Mouse (Mus musculus) heart, adult 8-10 months (tissue): ENCODE measurements around the gene Bag5. TPM values are rescaled to one million over a fixed set of nuclear protein-coding genes. Genes with fewer than 3 reads are reported as not detected.
"Not testable (repeated sequence)": the region's sequence is repeated elsewhere in the genome, so short reads cannot be mapped to it uniquely, and the experiment has no call there.

ENCODE experiments used
- DNase-seq: peaks from one replicate; pipeline ENCODE4 v3.0.0; 2022; ENCODE audit warnings: low spot score
- total RNA-seq, 4 experiments: library from RNA; stranded (reverse); gene quantifications; 2 replicates each; pipeline ENCODE4 v1.2.4; 2022

The Bag5 gene
- total RNA-seq, 4 experiments from 2014 or later: 18.9 to 20.1 (median 19.6) TPM

DNA sequence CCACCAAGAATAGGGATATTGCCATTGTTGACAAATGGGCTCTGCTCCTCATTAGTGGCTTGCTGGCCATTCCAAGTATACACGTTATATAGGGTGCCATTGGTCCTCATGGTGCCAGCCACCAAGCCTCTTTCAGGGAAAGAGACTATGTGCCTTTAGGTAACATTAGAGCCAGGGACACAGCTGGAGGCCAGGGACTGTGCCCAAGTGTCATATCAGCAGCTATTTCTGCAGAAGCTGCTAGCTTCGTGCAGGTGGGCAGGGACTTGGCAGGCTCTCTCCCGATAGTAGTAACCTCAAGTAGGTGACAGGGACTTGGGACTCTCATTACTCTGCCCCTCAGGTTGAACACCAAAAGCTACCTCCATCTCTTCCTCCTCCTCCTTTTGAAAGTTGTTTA lies 21.9 kb upstream of the Bag5 start:
- no peak for DNase-seq

GRCm38 (mm10) chr12:111732921-111733320 lies 19.9 kb upstream of the Bag5 start:
- DNase-seq: no peak

- peak; percentile 81 for DNase-seq
These were observed 19.1 kb upstream of the Bag5 start for GRCm38 (mm10) chr12:111731822-111732807.

DNA sequence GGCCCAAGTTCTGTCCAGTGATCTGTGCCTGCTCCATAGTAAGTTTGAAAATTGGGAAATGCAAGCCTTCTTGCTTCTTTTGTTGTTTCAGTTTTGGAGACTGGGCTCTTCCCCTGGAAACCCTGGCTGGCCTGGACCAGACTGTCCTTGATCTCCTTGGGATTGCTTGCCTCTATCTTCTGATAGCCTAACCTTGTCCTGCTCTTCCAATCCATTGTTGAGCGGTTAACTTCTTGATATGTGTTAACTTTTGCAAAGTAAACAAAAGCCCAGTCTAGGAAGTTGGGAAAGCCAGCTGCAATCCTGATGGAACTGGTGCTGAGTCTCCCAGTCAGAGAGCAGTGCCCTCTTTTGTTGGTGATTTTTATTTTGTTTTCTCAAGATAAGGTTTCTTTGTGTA lies 14.9 kb upstream of the Bag5 start:
- DNase-seq: no peak

DNA sequence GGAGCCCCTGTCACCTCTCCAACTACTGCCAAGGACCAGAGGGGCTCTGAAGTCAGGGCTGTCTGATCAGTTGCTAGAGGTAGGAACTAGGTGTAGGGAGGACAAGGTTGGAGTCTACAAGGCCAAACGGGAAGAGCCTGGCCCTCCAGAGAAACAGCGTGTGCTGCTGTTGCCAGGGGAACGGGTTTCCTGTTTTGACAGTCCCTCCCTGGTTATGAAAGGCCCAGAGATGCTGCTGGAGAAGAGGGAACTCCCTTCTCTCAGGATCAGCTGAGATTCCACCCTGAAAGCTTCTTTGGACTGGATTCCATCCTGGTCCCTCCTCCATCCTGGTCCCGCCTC lies 13.0 kb upstream of the Bag5 start:
- DNase-seq: peak; percentile 82

- no peak for DNase-seq
These were observed 12.5 kb upstream of the Bag5 start for GRCm38 (mm10) chr12:111725338-111726121.

DNA sequence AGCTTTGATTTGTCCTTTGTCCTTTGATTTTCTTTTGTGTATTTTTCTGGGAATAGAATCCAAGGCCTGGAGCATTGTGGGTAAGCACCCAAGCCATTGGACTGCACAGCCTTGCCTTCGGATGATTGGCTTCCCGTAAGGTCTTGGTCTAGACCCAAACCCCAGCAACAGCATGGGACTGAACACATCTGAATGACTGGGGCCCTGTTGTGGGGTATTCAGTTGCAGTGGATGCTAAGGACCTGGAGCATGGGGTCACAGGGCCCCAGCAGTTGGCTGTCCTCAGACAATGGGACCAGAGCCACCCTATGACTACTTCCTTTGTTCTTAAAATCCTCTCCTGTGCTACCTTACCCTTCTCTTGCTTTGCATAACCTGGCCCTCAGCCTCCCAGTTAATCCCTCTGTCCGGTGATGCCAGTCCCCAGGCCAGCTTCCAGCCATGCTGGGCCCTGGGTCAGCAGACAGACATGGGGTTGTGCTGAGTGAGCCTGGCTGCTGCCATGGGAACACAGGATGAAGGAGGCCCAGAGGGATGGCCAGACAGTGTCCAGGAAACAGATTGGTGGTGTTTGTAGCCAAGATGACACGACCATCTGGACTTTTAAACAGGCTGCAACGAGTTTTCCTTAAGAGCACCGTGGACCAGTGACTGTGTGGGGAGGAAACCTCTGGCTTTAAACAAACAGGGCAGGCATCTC lies 11.7 kb upstream of the Bag5 start:
- DNase-seq: peak; percentile 80

GRCm38 (mm10) chr12:111722654-111723053 lies 9.6 kb upstream of the Bag5 start:
- no peak for DNase-seq

DNA sequence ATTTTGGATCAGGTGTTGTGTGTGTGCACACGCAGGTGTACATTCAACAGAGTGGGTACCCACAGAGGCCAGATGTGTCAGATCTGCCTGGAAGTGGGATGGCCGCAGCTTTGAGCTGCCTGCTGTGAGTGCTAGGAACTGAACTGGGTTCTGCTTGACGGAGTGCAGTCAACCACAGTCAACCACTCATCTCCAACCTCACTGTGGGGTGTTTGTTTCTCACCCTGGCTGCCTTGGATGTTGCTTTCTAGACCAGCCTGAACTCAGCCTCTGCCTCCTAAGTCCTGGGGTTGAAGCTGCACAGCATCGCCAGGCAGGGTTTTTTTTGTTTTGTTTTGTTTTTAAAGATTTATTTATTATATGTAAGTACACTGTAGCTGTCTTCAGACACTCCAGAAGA lies 7.2 kb upstream of the Bag5 start:
- no peak for DNase-seq

DNA sequence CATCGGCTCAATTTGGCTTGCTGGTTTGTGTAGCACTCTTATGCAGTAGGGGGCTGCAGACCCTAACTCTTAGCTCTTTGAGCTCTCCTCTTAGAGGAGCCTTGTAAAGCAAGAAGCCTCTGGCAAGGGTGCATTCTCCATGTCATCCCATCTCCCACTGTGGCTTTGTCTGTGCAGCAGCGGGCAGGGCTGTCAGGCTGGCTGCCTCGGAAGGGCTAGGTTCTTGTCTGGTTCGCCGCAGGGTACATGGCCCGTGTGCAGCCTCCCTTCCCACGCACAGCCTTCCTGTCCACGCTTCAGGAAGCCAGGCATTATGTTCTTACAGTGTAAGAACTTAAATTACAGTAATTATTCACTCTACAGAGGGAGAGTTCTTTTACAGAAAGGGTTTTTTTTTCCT lies 5.6 kb upstream of the Bag5 start:
- no peak for DNase-seq

GRCm38 (mm10) chr12:111716505-111716904 lies 3.4 kb upstream of the Bag5 start:
- no peak for DNase-seq

DNA sequence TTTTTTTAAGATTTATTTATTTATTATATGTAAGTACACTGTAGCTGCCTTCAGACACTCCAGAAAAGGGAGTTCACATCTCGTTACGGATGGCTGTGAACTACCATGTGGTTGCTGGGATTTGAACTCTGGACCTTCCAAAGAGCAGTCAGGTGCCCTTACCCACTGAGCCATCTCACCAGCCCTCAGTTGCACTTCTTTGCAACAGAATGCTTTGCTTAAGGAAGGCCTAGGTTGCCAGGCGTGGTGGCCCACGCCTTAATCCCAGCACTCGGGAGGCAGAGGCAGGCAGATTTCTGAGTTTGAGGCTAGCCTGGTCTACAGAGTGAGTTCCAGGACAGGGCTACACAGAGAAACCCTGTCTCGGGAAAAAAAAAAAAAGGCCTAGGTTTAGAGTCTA lies 823 bp upstream of the Bag5 start:
- DNase-seq: not testable (repeated sequence)

DNA sequence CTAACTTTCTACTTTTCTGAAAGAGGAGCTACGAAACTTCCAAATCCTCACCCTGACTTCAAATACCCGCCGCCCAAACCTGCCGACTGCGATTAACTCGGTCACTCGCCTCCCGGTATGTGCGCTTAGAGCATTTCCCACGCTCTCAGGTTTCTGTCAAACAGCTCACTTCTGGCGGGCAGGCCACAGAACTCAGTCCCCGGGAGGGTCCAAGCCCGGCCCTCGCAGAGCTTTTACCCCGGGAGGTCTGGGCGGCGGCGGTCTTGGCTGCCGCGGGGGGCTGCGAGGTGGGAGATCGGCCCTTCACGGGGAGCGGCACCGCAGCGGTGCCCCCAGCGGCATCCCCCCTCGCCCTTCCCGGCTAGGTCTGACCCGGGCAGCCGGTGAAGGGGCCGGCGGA lies 581 bp downstream of the Bag5 start:
- no peak for DNase-seq

DNA sequence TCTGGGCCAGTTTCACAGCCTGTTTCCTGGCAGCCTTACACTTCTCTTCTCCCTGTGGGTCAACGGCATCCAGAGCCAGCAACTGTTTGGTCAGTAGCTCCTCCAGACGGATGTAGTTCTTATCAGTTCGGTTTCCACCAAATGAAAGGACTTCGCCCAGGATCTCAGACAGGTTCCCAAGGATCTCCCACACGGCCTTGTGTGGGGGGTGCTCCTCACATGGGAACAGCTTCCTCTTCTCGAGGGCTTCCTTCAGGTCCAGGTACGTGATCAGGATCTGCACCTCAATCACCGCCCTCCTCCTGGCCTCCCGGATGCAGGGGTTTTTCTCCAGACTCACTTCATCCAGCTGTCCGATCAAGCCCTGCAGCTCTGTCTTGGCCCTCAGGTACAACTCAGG lies 3.0 kb downstream of the Bag5 start:
- DNase-seq: no peak

DNA sequence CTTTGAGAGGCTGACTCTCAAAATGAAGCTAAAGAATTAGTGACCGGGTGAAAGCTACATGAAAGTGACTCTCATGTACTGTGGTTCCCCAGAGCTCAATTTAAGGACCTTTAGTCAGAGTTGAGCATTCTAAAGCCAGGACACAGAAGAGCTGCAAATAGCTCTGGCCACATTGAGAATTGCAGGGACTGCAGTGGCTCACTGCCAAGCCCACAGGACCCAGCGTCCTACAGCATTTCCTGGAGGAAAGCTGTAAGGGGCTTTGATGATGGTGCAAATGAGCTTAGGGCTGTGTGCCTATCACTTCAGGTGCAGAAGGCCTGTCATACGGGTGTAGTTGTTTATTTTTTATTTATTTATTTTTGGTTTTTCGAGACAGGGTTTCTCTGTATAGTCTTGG lies 4.9 kb downstream of the Bag5 start:
- no peak for DNase-seq

DNA sequence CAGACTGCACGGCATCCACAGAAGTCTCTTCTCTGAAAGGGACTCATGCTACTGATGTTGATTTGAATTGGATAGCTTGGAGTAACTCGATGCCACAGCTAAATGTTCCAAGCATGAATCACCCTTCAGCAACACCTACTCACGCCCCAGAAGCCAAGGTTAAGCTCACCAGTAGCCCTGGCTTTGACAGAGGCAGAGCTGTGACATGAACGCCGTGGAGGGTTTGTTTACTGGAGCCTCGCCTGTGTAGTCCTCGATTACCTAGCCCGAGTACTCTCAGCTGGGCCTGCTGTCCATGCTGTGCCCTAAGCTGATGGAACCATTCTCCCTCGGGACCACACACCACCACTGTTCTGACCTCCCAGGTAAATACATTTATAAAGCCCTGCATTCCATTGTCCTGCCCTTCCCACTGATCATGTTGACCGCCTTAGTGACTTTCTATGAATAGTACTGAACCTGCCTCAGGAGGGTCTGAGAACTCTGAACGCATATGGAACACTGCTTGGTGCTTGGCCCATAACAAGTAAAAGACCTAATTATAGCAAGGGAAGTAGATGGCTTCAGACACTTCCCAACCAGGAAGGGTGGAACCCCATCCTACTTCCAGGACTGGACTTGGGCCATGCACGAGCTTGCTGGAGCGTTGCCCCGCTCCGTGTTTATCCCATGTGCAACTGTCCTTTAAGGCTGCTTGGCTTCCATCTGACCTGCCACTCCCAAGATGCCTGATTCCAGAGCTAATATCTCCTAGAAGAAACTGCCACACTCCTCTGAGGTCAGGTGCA lies 7.7 kb downstream of the Bag5 start:
- DNase-seq: peak; percentile 91

- DNase-seq: peak; percentile 78
These were observed 8.4 kb downstream of the Bag5 start for GRCm38 (mm10) chr12:111704609-111705008.

DNA sequence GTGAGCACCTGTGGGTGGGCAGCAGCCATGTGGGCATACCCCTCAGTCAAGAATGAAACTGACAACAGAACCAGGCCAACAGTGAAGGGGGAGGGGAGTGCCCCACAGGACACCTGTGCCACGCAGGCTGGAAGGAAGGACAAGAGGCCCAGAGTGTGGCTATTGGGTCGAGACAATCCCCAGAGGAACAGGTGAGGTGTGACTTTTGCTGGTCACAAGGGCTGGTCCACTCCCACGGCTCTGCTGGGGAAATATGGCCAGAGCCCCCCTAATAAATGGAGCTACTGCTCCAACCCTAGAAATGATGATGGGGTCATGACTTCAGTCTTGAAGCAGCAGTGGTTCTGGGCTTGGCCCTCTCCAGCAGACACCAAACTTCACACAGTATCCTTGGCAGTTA lies 9.8 kb downstream of the Bag5 start:
- DNase-seq: no peak

GRCm38 (mm10) chr12:111700920-111701458 lies 12.1 kb downstream of the Bag5 start:
- no peak for DNase-seq

GRCm38 (mm10) chr12:111699542-111699941 lies 13.5 kb downstream of the Bag5 start:
- DNase-seq: no peak

GRCm38 (mm10) chr12:111698346-111698913 lies 14.6 kb downstream of the Bag5 start:
- DNase-seq: no peak
